Mouse (Mus musculus) kidney, adult 18-20 months (tissue): Measurements from ENCODE around the gene Pmf1.

Experiments used
- DNase-seq: peaks from one replicate; pipeline ENCODE4 v3.0.0; 2021

Pmf1 gene

DNA sequence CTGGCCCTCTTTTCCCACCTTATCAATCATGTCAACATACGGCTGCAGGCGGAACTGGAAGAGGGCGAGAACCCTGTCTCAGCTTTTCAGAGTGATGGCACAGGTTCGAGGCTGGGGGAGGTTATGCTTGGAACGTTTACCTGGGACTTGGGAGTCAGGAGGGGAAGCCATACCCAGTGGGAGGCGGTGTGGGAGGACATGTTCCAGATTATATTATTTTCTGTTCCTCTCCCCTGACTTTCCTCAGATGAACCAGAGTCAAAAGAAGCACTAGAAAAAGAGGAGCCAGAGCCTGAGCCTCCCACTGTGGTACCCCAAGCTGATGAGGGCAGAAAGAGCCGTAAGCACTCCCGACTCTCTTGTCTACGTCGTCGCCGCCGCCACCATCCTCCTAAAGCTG is 59.4 kb downstream of the Pmf1 start:
- no peak for DNase-seq
